Mouse (Mus musculus) lung, adult 2 months (tissue): Measurements from ENCODE around the gene Hivep2.

ENCODE experiments used
- CTCF ChIP-seq: fragments of 200-500 bp; IDR thresholded peaks from 2 replicates; pipeline ENCODE4 v1.5.1; 2011; ENCODE audit warnings: mild to moderate bottlenecking, low read length, control low read depth; ENCODE audit not compliant: insufficient read depth
- POLR2A ChIP-seq: fragments of 200-500 bp; IDR thresholded peaks from 2 replicates; pipeline ENCODE4 v1.6.1; 2011; ENCODE audit warnings: low read depth, mild to moderate bottlenecking, control low read depth, low read length, borderline replicate concordance; ENCODE audit errors: extremely low read depth

DNA sequence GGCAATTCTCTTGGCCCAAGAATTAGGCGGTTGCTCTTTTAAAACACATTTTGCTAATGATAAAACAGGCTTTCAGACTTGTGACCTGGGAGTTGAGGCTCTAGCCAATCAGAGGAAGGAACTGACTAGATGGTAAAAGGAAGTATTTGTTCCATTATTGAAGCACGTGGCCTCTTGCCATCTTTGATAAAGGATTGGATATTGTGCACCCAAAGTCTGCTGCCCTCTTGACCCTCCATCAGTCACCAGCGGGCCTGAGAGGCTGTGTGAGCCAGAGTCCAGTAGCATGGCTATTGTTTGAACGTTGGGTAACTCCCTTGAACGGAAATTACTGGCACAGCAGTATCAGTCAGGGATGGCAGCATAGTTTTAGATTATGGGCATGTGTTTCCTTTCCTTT is 69.7 kb downstream of the Hivep2 start:
- no peak for TF ChIP-seq CTCF
- no peak for TF ChIP-seq POLR2A
